Mouse (Mus musculus) right cerebral cortex, postnatal 36 days (tissue): ENCODE results near the gene Zbtb20.

Source experiments
- DNase-seq, 2 experiments: peaks; one replicate each; pipeline ENCODE4 v3.0.0; 2022; ENCODE audit warnings: low spot score in 2 of 2, mixed read lengths in 1 of 2

The Zbtb20 gene

GRCm38 (mm10) chr16:43641230-43641629 lies 765.5 kb downstream of the Zbtb20 start:
- DNase-seq, result no peak

- DNase-seq, result no peak
Observed at GRCm38 (mm10) chr16:43645879-43646278, 770.2 kb downstream of the Zbtb20 start.

- DNase-seq, result no peak
Observed at GRCm38 (mm10) chr16:43646943-43647342, 771.3 kb downstream of the Zbtb20 start.

GRCm38 (mm10) chr16:43647641-43648040 lies 772.0 kb downstream of the Zbtb20 start:
- DNase-seq, result no peak

- no peak for DNase-seq
Observed at GRCm38 (mm10) chr16:43650355-43651080, 774.8 kb downstream of the Zbtb20 start.

- DNase-seq, result no peak
Observed at GRCm38 (mm10) chr16:43653288-43653687, 777.6 kb downstream of the Zbtb20 start.

GRCm38 (mm10) chr16:43654269-43654668 lies 778.6 kb downstream of the Zbtb20 start:
- DNase-seq, result no peak

- no peak for DNase-seq
Observed at GRCm38 (mm10) chr16:43655183-43655787, 779.6 kb downstream of the Zbtb20 start.

- no peak for DNase-seq
Observed at GRCm38 (mm10) chr16:43661576-43661975, 785.9 kb downstream of the Zbtb20 start.

GRCm38 (mm10) chr16:43662124-43663004 lies 786.7 kb downstream of the Zbtb20 start:
- no peak for DNase-seq

- DNase-seq, result no peak
Observed at GRCm38 (mm10) chr16:43663978-43664579, 788.4 kb downstream of the Zbtb20 start, which contains the start of gene Tigit. Tigit (minus strand) TSS chr16:43664146.

GRCm38 (mm10) chr16:43664861-43665260 lies 789.2 kb downstream of the Zbtb20 start:
- no peak for DNase-seq

GRCm38 (mm10) chr16:43668294-43668693 lies 792.6 kb downstream of the Zbtb20 start:
- DNase-seq, result no peak

GRCm38 (mm10) chr16:43671972-43672371 lies 796.3 kb downstream of the Zbtb20 start:
- DNase-seq, result no peak

GRCm38 (mm10) chr16:43672697-43673096 lies 797.0 kb downstream of the Zbtb20 start:
- DNase-seq, result no peak

GRCm38 (mm10) chr16:43674400-43674799 lies 798.7 kb downstream of the Zbtb20 start:
- DNase-seq, result no peak

GRCm38 (mm10) chr16:43687968-43688367 lies 812.3 kb downstream of the Zbtb20 start:
- DNase-seq, result no peak

GRCm38 (mm10) chr16:43690211-43690690 lies 814.6 kb downstream of the Zbtb20 start:
- no peak for DNase-seq

- peak; percentile 12 to 15 for DNase-seq
Observed at GRCm38 (mm10) chr16:43690912-43691311, 815.2 kb downstream of the Zbtb20 start.

GRCm38 (mm10) chr16:43691741-43692140 lies 816.1 kb downstream of the Zbtb20 start:
- DNase-seq, result no peak
